Mouse (Mus musculus): ENCODE measurements at regions not wholly inside any gene's neighbourhood (a gene's known extent, or its start where the extent isn't known, plus 50 kb on each side); places are given as distances from the start of the nearest gene placed in this dataset.

- DNase-seq (ENCODE audit: low read depth, low spot score), result no peak
These were observed 156.6 kb upstream of the Tex13c2 start for GRCm38 (mm10) chrX:42332906-42333305.

GRCm38 (mm10) chrX:42333631-42334030 lies 155.9 kb upstream of the Tex13c2 start:
- no peak for DNase-seq (ENCODE audit: low read depth, low spot score)

GRCm38 (mm10) chrX:42334794-42335193 lies 154.7 kb upstream of the Tex13c2 start:
- peak; percentile 42 for DNase-seq (ENCODE audit: low read depth, low spot score)

- peak; percentile 53 for DNase-seq (ENCODE audit: low read depth, low spot score)
These were observed 152.7 kb upstream of the Tex13c2 start for GRCm38 (mm10) chrX:42336772-42337171.

- no peak for DNase-seq (ENCODE audit: low read depth, low spot score)
These were observed 147.1 kb upstream of the Tex13c2 start for GRCm38 (mm10) chrX:42342362-42342761.

- peak; percentile 89 for DNase-seq (ENCODE audit: low read depth, low spot score)
These were observed 146.3 kb upstream of the Tex13c2 start for GRCm38 (mm10) chrX:42342951-42343879.

- no peak for DNase-seq (ENCODE audit: low read depth, low spot score)
These were observed 136.8 kb upstream of the Tex13c2 start for GRCm38 (mm10) chrX:42352610-42353254.

GRCm38 (mm10) chrX:42359381-42360172 lies 129.9 kb upstream of the Tex13c2 start:
- DNase-seq (ENCODE audit: low read depth, low spot score), result peak; percentile 5

- DNase-seq (ENCODE audit: low read depth, low spot score), result peak; percentile 73
These were observed 129.1 kb upstream of the Tex13c2 start for GRCm38 (mm10) chrX:42360173-42360931.

- peak; percentile 22 for DNase-seq (ENCODE audit: low read depth, low spot score)
These were observed 128.5 kb upstream of the Tex13c2 start for GRCm38 (mm10) chrX:42360973-42361372.

- DNase-seq (ENCODE audit: low read depth, low spot score), result peak; percentile 5
These were observed 128.0 kb upstream of the Tex13c2 start for GRCm38 (mm10) chrX:42361400-42362028.

- peak; percentile 30 for DNase-seq (ENCODE audit: low read depth, low spot score)
These were observed 125.4 kb upstream of the Tex13c2 start for GRCm38 (mm10) chrX:42364137-42364536.

- DNase-seq (ENCODE audit: low read depth, low spot score), result no peak
These were observed 115.6 kb upstream of the Tex13c2 start for GRCm38 (mm10) chrX:42373794-42374398.

- no peak for DNase-seq (ENCODE audit: low read depth, low spot score)
These were observed 95.5 kb upstream of the Tex13c2 start for GRCm38 (mm10) chrX:42393836-42394556.

GRCm38 (mm10) chrX:42396441-42396840 lies 93.0 kb upstream of the Tex13c2 start:
- DNase-seq (ENCODE audit: low read depth, low spot score), result no peak

- DNase-seq (ENCODE audit: low read depth, low spot score), result no peak
These were observed 90.7 kb upstream of the Tex13c2 start for GRCm38 (mm10) chrX:42398836-42399235.

GRCm38 (mm10) chrX:42399343-42399742 lies 90.1 kb upstream of the Tex13c2 start:
- DNase-seq (ENCODE audit: low read depth, low spot score), result peak; percentile 69

- DNase-seq (ENCODE audit: low read depth, low spot score), result no peak
These were observed 88.4 kb upstream of the Tex13c2 start for GRCm38 (mm10) chrX:42401091-42401490.

- DNase-seq (ENCODE audit: low read depth, low spot score), result no peak
These were observed 87.7 kb upstream of the Tex13c2 start for GRCm38 (mm10) chrX:42401564-42402334.

All from CD4-positive helper T cell, adult 2 months (primary cell).